Mouse (Mus musculus) bone marrow, adult 2 months (tissue): ENCODE data around the gene Dtl.

ENCODE experiments used
- CTCF ChIP-seq: fragments of 200-500 bp; IDR thresholded peaks from 2 replicates; pipeline ENCODE4 v1.5.1; 2011; ENCODE audit warnings: low read length, control low read depth; ENCODE audit not compliant: control insufficient read depth, insufficient read depth
- POLR2A ChIP-seq: fragments of 200-500 bp; IDR thresholded peaks from 2 replicates; pipeline ENCODE4 v1.6.1; 2011; ENCODE audit warnings: low read depth, mild to moderate bottlenecking, control low read depth, low read length, borderline replicate concordance; ENCODE audit not compliant: control insufficient read depth

- TF ChIP-seq POLR2A, result no peak
- TF ChIP-seq CTCF, result no peak
Observed at GRCm38 (mm10) chr1:191509131-191509530, 66.2 kb downstream of the Dtl start.
